Mouse (Mus musculus) lung, adult 2 months (tissue): ENCODE measurements around the gene Myt1l.

Experiments used
- CTCF ChIP-seq: fragments of 200-500 bp; IDR thresholded peaks from 2 replicates; pipeline ENCODE4 v1.5.1; 2011; ENCODE audit warnings: mild to moderate bottlenecking, low read length, control low read depth; ENCODE audit not compliant: insufficient read depth
- POLR2A ChIP-seq: fragments of 200-500 bp; IDR thresholded peaks from 2 replicates; pipeline ENCODE4 v1.6.1; 2011; ENCODE audit warnings: low read depth, mild to moderate bottlenecking, control low read depth, low read length, borderline replicate concordance; ENCODE audit errors: extremely low read depth

DNA sequence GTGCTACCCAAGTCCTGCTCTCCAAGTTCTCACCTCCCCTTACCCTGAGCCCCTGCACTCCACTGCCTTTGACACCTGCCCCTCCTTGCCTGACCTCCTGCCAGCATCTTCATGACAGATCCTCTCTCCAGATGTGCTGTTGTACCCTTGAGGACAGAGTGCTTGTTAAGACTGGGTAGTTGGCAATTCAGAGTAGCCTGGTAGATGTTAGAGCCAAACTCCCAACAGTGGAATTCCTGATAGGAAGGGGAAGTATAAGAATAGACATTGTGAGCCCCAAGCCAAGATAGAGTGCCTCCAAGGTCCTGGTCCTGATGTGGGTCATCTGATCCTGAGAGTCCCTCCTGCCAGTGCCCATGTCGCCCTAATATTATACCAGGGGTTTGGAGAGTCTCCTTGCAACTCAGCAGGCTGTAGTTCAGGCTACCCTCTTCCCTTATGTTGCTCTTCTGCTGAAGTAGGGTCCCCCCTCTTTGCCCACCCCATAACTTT lies 345.1 kb downstream of the Myt1l start:
- TF ChIP-seq CTCF = no peak
- no peak for TF ChIP-seq POLR2A
